Mouse (Mus musculus) brain, embryonic 14.5 days (tissue): Measurements from ENCODE around the gene Olfr644. TPM values are rescaled to one million over a fixed set of nuclear protein-coding genes. Genes with fewer than 3 reads are reported as not detected.

Experiments used
- DNase-seq: peaks from one replicate; pipeline ENCODE4 v3.0.0-alpha.2; 2011; ENCODE audit warnings: low read depth
- CTCF ChIP-seq: fragments of 200-500 bp; IDR thresholded peaks from 2 replicates; pipeline ENCODE4 v1.5.1; 2012; ENCODE audit warnings: inconsistent platforms, mild to moderate bottlenecking, moderate library complexity, borderline replicate concordance; ENCODE audit not compliant: insufficient read depth, insufficient read length; ENCODE audit errors: extremely low read depth
- POLR2A ChIP-seq: fragments of 200-500 bp; IDR thresholded peaks from 2 replicates; pipeline ENCODE4 v1.6.1; 2012; ENCODE audit warnings: mild to moderate bottlenecking, inconsistent platforms, borderline replicate concordance; ENCODE audit not compliant: poor library complexity, insufficient read depth, insufficient read length, severe bottlenecking; ENCODE audit errors: extremely low read depth
- polyA plus RNA-seq: library from polyadenylated mRNA; depleted of rRNA; stranded (reverse); fragments of >200 nt; gene quantifications from 2 replicates; pipeline ENCODE4 v1.2.3, GENCODE M21; 2012; rRNA removed

Olfr644 gene
- polyA plus RNA-seq, 1 experiment: not detected

DNA sequence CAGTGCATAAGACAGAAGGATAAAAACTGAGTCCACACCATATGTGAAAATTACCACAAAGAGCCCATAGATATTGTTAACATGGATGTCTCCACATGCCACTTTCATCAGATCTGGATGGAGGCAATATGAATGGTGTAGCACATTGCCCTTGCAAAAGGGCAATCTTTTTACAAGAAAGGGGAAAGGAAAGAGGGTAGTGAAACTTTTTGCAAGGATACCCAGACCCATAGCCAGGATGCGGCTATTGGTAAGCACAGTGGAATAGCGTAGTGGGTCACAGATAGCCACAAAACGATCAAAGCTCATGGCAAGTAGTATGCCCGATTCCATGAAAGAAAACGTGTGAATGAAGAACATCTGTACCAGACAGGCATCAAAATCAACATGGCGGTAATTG lies 50.0 kb downstream of the Olfr644 start:
- TF ChIP-seq CTCF (no peak), POLR2A (no peak)
- no peak for DNase-seq

DNA sequence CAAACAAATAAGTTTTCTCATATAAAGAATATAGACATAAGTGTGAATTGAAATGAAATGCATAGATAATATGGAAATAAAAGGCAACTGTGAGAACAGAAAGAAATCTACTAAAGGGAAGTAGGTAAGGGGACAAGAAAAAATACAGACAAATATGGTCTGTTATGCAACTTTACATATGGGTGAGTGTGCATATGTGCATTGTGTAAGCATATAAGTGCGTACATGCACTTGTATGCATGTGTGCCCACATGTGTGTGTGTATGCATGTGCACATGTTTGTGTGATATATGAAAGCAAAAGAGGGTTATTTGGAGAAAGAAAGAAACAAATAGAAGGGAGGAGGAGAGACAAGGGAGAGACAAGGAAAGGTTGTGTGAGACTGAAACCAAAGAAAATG lies 52.7 kb downstream of the Olfr644 start:
- TF ChIP-seq CTCF: no peak
- TF ChIP-seq POLR2A: no peak
- no peak for DNase-seq

- no peak for TF ChIP-seq POLR2A
- TF ChIP-seq CTCF: no peak
- DNase-seq: no peak
Measured at GRCm38 (mm10) chr7:104017203-104017602, 54.5 kb downstream of the Olfr644 start, which contains the start of gene Olfr639. Gene Olfr639 (minus strand): TSS chr7:104017303.

Other genes with a start within 250 kb of the Olfr644 start
- gene Hbb-bs, start 243.8 kb downstream of the Olfr644 start, polyA plus RNA-seq: 4,622 and 5,050 TPM in 2 replicates
- gene Hbb-bh2, start 231.3 kb downstream of the Olfr644 start, polyA plus RNA-seq: not detected in 2 replicates
- gene Hbb-bh1, start 228.7 kb downstream of the Olfr644 start, polyA plus RNA-seq: 4.5 and 6.0 TPM in 2 replicates
- 331 and 571 TPM in 2 replicates for gene Hbb-y, start 218.7 kb downstream of the Olfr644 start, polyA plus RNA-seq
- not detected in 2 replicates for gene Olfr66, start 185.6 kb downstream of the Olfr644 start, polyA plus RNA-seq
- gene Olfr64, start 177.4 kb downstream of the Olfr644 start, polyA plus RNA-seq: not detected in 2 replicates
- not detected in 2 replicates for gene Olfr65, start 168.4 kb downstream of the Olfr644 start, polyA plus RNA-seq
- gene Olfr631, start 143.0 kb downstream of the Olfr644 start, polyA plus RNA-seq: not detected in 2 replicates
- not detected in 2 replicates for gene Olfr632, start 137.5 kb downstream of the Olfr644 start, polyA plus RNA-seq
- not detected in 2 replicates for gene Olfr633, start 127.4 kb downstream of the Olfr644 start, polyA plus RNA-seq
- gene Olfr635, start 100.7 kb downstream of the Olfr644 start, polyA plus RNA-seq: not detected in 2 replicates
- not detected in 2 replicates for gene Olfr638, start 73.1 kb downstream of the Olfr644 start, polyA plus RNA-seq
- gene Olfr639, start 54.6 kb downstream of the Olfr644 start, polyA plus RNA-seq: not detected in 2 replicates
- gene Olfr640, start 46.3 kb downstream of the Olfr644 start, polyA plus RNA-seq: not detected in 2 replicates
- gene Olfr641, start 36.4 kb downstream of the Olfr644 start, polyA plus RNA-seq: not detected in 2 replicates
- not detected in 2 replicates for gene Olfr642, start 19.2 kb downstream of the Olfr644 start, polyA plus RNA-seq
- gene 4930516K23Rik, start 10.4 kb downstream of the Olfr644 start, polyA plus RNA-seq: not detected in 2 replicates
- not detected in 2 replicates for gene Olfr645, start 13.6 kb upstream of the Olfr644 start, polyA plus RNA-seq
- not detected in 2 replicates for gene Olfr646, start 33.0 kb upstream of the Olfr644 start, polyA plus RNA-seq
- not detected in 2 replicates for gene Ubqln5, start 58.0 kb upstream of the Olfr644 start, polyA plus RNA-seq
- not detected in 2 replicates for gene Olfr643, start 65.5 kb upstream of the Olfr644 start, polyA plus RNA-seq
- not detected in 2 replicates for gene Ubqln3, start 71.4 kb upstream of the Olfr644 start, polyA plus RNA-seq
- gene Ubqlnl, start 78.7 kb upstream of the Olfr644 start, polyA plus RNA-seq: not detected in 2 replicates
- gene Olfm5, start 93.0 kb upstream of the Olfr644 start, polyA plus RNA-seq: not detected in 2 replicates
- 0.08 and 0.10 TPM in 2 replicates for gene Olfr648, start 111.5 kb upstream of the Olfr644 start, polyA plus RNA-seq
- gene Olfr649, start 124.1 kb upstream of the Olfr644 start, polyA plus RNA-seq: not detected in 2 replicates
- gene Trim6, start 146.9 kb upstream of the Olfr644 start, polyA plus RNA-seq: 0.29 and 0.47 TPM in 2 replicates
- gene Trim34a, start 172.6 kb upstream of the Olfr644 start, polyA plus RNA-seq: 1.3 and 1.4 TPM in 2 replicates
- 0.09 and 0.15 TPM in 2 replicates for gene Trim5, start 216.2 kb upstream of the Olfr644 start, polyA plus RNA-seq
- gene Trim12a, start 243.6 kb upstream of the Olfr644 start, polyA plus RNA-seq: 1.4 and 2.0 TPM in 2 replicates